Comparison of ENCODE assay signal across 12 mouse cellular contexts in genomic region chr9:43934012-43934690, GRCm38 (mm10).
DNase-seq lines count a peak whose midpoint lies in the region; ATAC-seq lines count a peak whose summit lies in the region.
"Had no signal": no experiment of that assay in that cellular context is flagged by ENCODE, and none has a peak within 500 bp of the region (broad histone marks: within the 10 kb centered on the region; RNA-seq: fewer than 3 reads in every experiment).

No protein-coding gene starts in this region.

- no peaks in the 10 kb centered on the region for H3K36me3 ChIP-seq in hindbrain, embryonic 14.5 days (replicated peaks; ENCODE audit: control insufficient read depth, insufficient read depth)
- no peaks in the 10 kb centered on the region for H3K36me3 ChIP-seq in midbrain, embryonic 15.5 days (replicated peaks)

- no peak overlapping the region for H3K4me2 ChIP-seq in hindbrain, embryonic 14.5 days (replicated peaks)
- 0 out of 2 replicates have a peak overlapping the region, but pooled peaks have one; percentile 4 for H3K4me2 ChIP-seq in midbrain, embryonic 15.5 days

- H3K27me3 ChIP-seq in hindbrain, embryonic 14.5 days (ENCODE audit: control insufficient read depth, insufficient read depth, low read length) = peaks cover 9% of the 10 kb centered on the region
- H3K27me3 ChIP-seq in midbrain, embryonic 15.5 days (replicated peaks) = no peaks in the 10 kb centered on the region
- H3K27me3 ChIP-seq: Patski had no signal

- H3K4me1 ChIP-seq in hindbrain, embryonic 14.5 days (replicated peaks; ENCODE audit: control insufficient read depth, insufficient read depth, low read length) = peaks cover 35% of the 10 kb centered on the region
- peaks cover 36% of the 10 kb centered on the region for H3K4me1 ChIP-seq in midbrain, embryonic 15.5 days

- H3K27ac ChIP-seq in hindbrain, embryonic 14.5 days = peak overlapping the region; percentile 49
- H3K27ac ChIP-seq in midbrain, embryonic 15.5 days = peak overlapping the region; percentile 7

- no peak overlapping the region for H3K4me3 ChIP-seq in hindbrain, embryonic 14.5 days (replicated peaks; ENCODE audit: low read length)
- no peak overlapping the region for H3K4me3 ChIP-seq in midbrain, embryonic 15.5 days

- H3K9ac ChIP-seq in hindbrain, embryonic 14.5 days = peak overlapping the region; percentile 33; the same call in 1 of the 2 replicates
- no peak overlapping the region for H3K9ac ChIP-seq in midbrain, embryonic 15.5 days

- ATAC-seq in erythroid progenitor cell, adult 5-6 weeks (replicated peaks; ENCODE audit: low FRiP score, poor library complexity, severe bottlenecking) = 0 out of 2 replicates have a peak, but pooled peaks have one; percentile 30
- ATAC-seq in hindbrain, embryonic 14.5 days (ENCODE audit: low FRiP score) = peak; percentile 51; the same call in 1 of the 2 replicates
- peak; percentile 62 for ATAC-seq in midbrain, embryonic 15.5 days (replicated peaks)

- 9% methylated on average over 18 of the region's 18 CpGs for WGBS in hindbrain, embryonic 14.5 days
- 11% methylated on average over 18 of the region's 18 CpGs for WGBS in midbrain, embryonic 15.5 days

- H3K9me3 ChIP-seq in hindbrain, embryonic 14.5 days (ENCODE audit: control insufficient read depth, low read length) = no peaks in the 10 kb centered on the region
- no peaks in the 10 kb centered on the region for H3K9me3 ChIP-seq in midbrain, embryonic 15.5 days

- DNase-seq in embryo, embryonic 10 days (ENCODE audit: low spot score) = peak; percentile 47
- DNase-seq in hindbrain, embryonic 14.5 days (ENCODE audit: low spot score) = peak; percentile 65
- DNase-seq in layer of hippocampus, postnatal 25 days (ENCODE audit: extremely low spot score in 1 of 2, low spot score in 1 of 2) = no peak
- DNase-seq in left cerebral cortex, adult 9 months (ENCODE audit: low spot score in 2 of 2) = no peak
- no peak for DNase-seq in layer of hippocampus, adult 18-20 months (ENCODE audit: low spot score in 2 of 2)
- no peak for DNase-seq in gastrocnemius, postnatal 25 days
- DNase-seq: cerebellum, postnatal 14 days; heart, adult 11 months; right cerebral cortex, postnatal 14 days had no signal

Comparison
In these comparisons a context has a peak if more than half of its experiments do, and no peak if none do; other contexts are left out.
1. DNase-seq: peak in embryo, embryonic 10 days (single experiment) and hindbrain, embryonic 14.5 days (single experiment); none in layer of hippocampus, postnatal 25 days (0 of 2), left cerebral cortex, adult 9 months (0 of 2), layer of hippocampus, adult 18-20 months (0 of 2) and gastrocnemius, postnatal 25 days (single experiment).
2. Peak in every context shown above with its lines, with median percentiles within 50 percentile points of each other: ATAC-seq.